Mouse (Mus musculus): ENCODE data around the gene Alg9. TPM values are rescaled to one million over a fixed set of nuclear protein-coding genes. Genes with fewer than 3 reads are reported as not detected.

Alg9 gene
- polyA plus RNA-seq, 1 experiment from 2014 or later = 19.8 TPM

- Histone ChIP-seq H3K27me3 (ENCODE audit: control insufficient read depth, insufficient read depth, low read length) (no peaks in the 10 kb centered on the region), H3K4me2 (replicated peaks; ENCODE audit: low read depth) (no peak overlapping the region), H3K36me3 (ENCODE audit: control insufficient read depth, insufficient read depth, low read length) (no peaks in the 10 kb centered on the region; the same call in 1 of the 2 replicates), H3K4me3 (ENCODE audit: low read depth, low read length) (no peak overlapping the region), H3K9ac (ENCODE audit: low read length) (no peak overlapping the region), H3K9me3 (ENCODE audit: control insufficient read depth, low read length) (no peaks in the 10 kb centered on the region), H3K4me1 (replicated peaks; ENCODE audit: control insufficient read depth, insufficient read depth) (no peaks in the 10 kb centered on the region), H3K27ac (replicated peaks) (no peak overlapping the region)
- WGBS = 84% methylated on average over 10 of the region's 10 CpGs
- DNase-seq (ENCODE audit: low spot score) (no peak), ATAC-seq (ENCODE audit: low FRiP score, low TSS enrichment) (no peak)
- TF ChIP-seq EP300 (optimal IDR thresholded peaks at IDR 0.05) = no peak
- TF ChIP-seq CTCF (IDR thresholded peaks at IDR 0.05; ENCODE audit: low read depth) = no peak
Observed at GRCm38 (mm10) chr9:50835068-50835705, 60.4 kb downstream of the Alg9 start.

DNA sequence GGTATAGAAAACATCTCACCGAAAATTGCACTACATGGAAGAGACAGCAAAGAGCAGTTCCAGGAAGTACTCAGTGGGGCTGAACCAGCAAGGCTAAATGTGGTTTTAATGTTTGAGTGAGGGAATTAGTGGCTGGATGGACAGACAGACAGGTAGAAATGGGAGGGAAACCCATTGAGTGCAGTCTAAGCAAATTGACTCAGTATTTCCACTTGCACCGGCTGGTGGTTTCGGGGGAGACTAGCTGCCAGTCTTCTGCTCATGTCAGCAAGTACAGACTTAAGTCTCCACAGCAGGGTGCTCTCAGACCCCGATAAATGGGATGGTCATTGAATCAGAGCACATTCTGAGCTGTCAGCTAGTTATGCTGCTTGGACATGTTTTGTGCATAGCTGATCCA lies 61.3 kb downstream of the Alg9 start:
- ATAC-seq (ENCODE audit: low FRiP score, low TSS enrichment) (no peak), DNase-seq (ENCODE audit: low spot score) (no peak)
- Histone ChIP-seq H3K9ac (ENCODE audit: low read length) (no peak overlapping the region), H3K36me3 (ENCODE audit: control insufficient read depth, insufficient read depth, low read length) (no peaks in the 10 kb centered on the region; the same call in 1 of the 2 replicates), H3K4me2 (replicated peaks; ENCODE audit: low read depth) (no peak overlapping the region), H3K9me3 (ENCODE audit: control insufficient read depth, low read length) (no peaks in the 10 kb centered on the region), H3K4me3 (ENCODE audit: low read depth, low read length) (no peak overlapping the region), H3K27me3 (ENCODE audit: control insufficient read depth, insufficient read depth, low read length) (no peaks in the 10 kb centered on the region), H3K4me1 (replicated peaks; ENCODE audit: control insufficient read depth, insufficient read depth) (no peaks in the 10 kb centered on the region), H3K27ac (replicated peaks) (no peak overlapping the region)
- TF ChIP-seq EP300 (optimal IDR thresholded peaks at IDR 0.05) = no peak
- TF ChIP-seq CTCF (IDR thresholded peaks at IDR 0.05; ENCODE audit: low read depth) = no peak
- 89% methylated on average over 4 of the region's 4 CpGs for WGBS

DNA sequence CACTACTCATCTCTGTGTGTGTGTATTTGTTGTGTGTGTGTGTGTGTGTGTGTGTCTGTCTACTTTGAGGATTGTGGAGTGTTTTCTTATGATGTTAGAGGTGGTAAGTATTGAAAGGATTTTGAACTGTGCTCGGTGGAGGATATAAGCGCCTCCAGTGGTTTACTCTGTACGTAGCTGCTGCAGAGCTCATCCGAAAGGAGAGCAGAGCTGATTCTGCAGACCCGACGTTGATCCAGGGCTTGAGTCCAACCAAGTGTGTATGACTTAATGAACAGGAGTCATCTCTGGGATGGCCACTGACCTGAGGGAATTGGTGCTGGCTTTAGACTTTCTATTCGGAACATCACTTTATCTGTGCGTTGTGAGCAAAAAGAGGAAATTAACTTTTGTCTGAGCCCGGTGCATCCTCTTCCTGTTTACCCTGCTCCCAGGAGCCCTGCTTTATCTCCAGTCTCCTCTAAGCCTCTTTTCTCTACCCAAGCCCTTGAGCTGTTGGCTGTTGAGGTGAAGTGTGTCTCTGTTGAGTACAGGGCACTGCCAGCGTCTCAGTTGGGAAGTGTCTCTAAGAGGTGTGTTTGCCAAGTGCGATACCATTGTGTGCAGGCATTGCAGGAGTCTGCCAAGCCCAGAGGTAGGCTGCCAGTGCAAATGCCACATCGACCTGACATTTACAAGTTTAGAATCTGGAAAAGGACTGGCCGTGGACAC lies 66.4 kb downstream of the Alg9 start:
- TF ChIP-seq CTCF (IDR thresholded peaks at IDR 0.05; ENCODE audit: low read depth) (no peak), EP300 (optimal IDR thresholded peaks at IDR 0.05) (no peak)
- H3K4me2 ChIP-seq (replicated peaks; ENCODE audit: low read depth) = no peak overlapping the region
- ATAC-seq (ENCODE audit: low FRiP score, low TSS enrichment) = 0 out of 2 replicates have a peak, but pooled peaks have one; percentile 6
- no peaks in the 10 kb centered on the region for H3K4me1 ChIP-seq (replicated peaks; ENCODE audit: control insufficient read depth, insufficient read depth)
- H3K4me3 ChIP-seq (ENCODE audit: low read depth, low read length) = no peak overlapping the region
- no peaks in the 10 kb centered on the region for H3K36me3 ChIP-seq (ENCODE audit: control insufficient read depth, insufficient read depth, low read length)
- no peaks in the 10 kb centered on the region for H3K9me3 ChIP-seq (ENCODE audit: control insufficient read depth, low read length)
- 73% methylated on average over 13 of the region's 13 CpGs for WGBS
- no peak overlapping the region for H3K27ac ChIP-seq (replicated peaks)
- H3K9ac ChIP-seq (ENCODE audit: low read length) = no peak overlapping the region
- no peak for DNase-seq (ENCODE audit: low spot score)
- H3K27me3 ChIP-seq (ENCODE audit: control insufficient read depth, insufficient read depth, low read length) = no peaks in the 10 kb centered on the region

DNA sequence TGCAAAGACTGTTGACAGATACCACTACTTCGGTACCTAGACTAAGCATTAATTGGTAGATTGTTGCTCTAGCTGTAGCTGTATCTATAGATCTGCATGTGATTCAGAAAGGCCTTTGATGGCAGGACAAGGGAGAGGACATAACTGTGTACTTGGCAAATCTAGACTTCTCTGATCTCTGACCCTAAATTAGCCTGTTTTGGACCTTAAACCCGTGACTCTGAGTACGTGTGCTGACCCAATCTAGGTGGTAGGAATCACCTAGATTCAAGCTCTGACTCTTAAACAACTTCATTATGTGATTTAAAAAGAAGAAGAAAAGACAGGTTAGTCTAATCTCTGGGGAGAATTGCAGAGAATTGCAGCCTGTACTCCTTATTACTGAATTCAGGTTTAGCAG lies 70.3 kb downstream of the Alg9 start, which contains the start of gene Ppp2r1b:
Ppp2r1b (plus strand) TSS at position 221 of the 400 bp plus-strand sequence.
- no peak within 1 kb of the TSS for H3K4me2 ChIP-seq (replicated peaks; ENCODE audit: low read depth)
- H3K9me3 ChIP-seq (ENCODE audit: control insufficient read depth, low read length) = no peaks in the 10 kb centered on the region
- WGBS = 91% methylated on average over 3 of the region's 3 CpGs
- no peak for TF ChIP-seq CTCF (IDR thresholded peaks at IDR 0.05; ENCODE audit: low read depth)
- no peak for TF ChIP-seq EP300 (optimal IDR thresholded peaks at IDR 0.05)
- H3K4me1 ChIP-seq (replicated peaks; ENCODE audit: control insufficient read depth, insufficient read depth) = no peaks in the 10 kb centered on the region
- H3K27ac ChIP-seq (replicated peaks) = no peak within 1 kb of the TSS
- no peak for ATAC-seq (ENCODE audit: low FRiP score, low TSS enrichment)
- H3K27me3 ChIP-seq (ENCODE audit: control insufficient read depth, insufficient read depth, low read length) = no peaks in the 10 kb centered on the region
- no peak within 1 kb of the TSS for H3K9ac ChIP-seq (ENCODE audit: low read length)
- H3K36me3 ChIP-seq (ENCODE audit: control insufficient read depth, insufficient read depth, low read length) = no peaks in the 10 kb centered on the region
- no peak for DNase-seq (ENCODE audit: low spot score)
- no peak within 1 kb of the TSS for H3K4me3 ChIP-seq (ENCODE audit: low read depth, low read length)

DNA sequence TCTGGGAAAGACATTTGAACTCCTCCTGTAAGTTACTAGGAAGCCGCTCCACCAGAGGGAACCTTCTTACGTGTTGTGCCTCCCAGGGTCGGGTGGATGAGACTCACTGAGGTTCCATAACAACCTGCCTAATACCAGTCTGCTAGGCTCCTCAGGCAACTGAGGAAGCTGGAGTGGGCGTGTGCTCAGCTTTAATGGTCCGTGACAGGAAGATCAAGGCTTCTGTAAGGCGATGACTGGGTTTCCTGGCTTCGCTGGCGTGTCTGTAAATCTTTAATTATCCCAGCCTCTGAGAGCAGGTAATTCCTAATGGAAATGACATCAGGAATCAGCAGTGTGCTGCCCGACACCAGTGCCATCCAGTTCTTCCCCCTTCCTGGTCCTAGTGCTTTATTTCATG lies 70.7 kb downstream of the Alg9 start:
- ATAC-seq (ENCODE audit: low FRiP score, low TSS enrichment) (no peak), DNase-seq (ENCODE audit: low spot score) (no peak)
- WGBS = 74% methylated on average over 9 of the region's 9 CpGs
- no peaks in the 10 kb centered on the region for H3K36me3 ChIP-seq (ENCODE audit: control insufficient read depth, insufficient read depth, low read length)
- H3K27me3 ChIP-seq (ENCODE audit: control insufficient read depth, insufficient read depth, low read length) = no peaks in the 10 kb centered on the region
- H3K4me3 ChIP-seq (ENCODE audit: low read depth, low read length) = no peak overlapping the region
- H3K9ac ChIP-seq (ENCODE audit: low read length) = no peak overlapping the region
- no peak overlapping the region for H3K4me2 ChIP-seq (replicated peaks; ENCODE audit: low read depth)
- no peak overlapping the region for H3K27ac ChIP-seq (replicated peaks)
- no peaks in the 10 kb centered on the region for H3K4me1 ChIP-seq (replicated peaks; ENCODE audit: control insufficient read depth, insufficient read depth)
- TF ChIP-seq CTCF (IDR thresholded peaks at IDR 0.05; ENCODE audit: low read depth) (no peak), EP300 (optimal IDR thresholded peaks at IDR 0.05) (no peak)
- H3K9me3 ChIP-seq (ENCODE audit: control insufficient read depth, low read length) = no peaks in the 10 kb centered on the region

DNA sequence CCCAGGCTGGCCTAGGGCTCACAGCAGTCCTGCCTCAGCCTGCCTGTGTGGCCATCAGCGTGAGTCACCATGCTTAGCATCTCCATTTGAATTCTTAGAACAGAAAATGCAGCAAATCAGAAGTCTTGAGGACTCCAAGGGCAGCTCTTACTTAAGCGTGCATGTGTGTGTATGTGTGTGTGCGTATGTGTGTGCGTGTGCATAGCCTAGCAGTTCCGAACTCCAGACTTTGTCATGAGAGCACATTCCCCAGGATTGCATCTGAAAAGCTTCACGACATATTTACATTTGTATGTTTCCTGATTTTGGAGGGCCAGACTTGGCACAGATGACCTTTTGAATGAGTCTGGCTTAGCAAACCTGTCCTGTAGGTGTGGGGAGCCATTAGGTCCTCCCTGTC lies 72.3 kb downstream of the Alg9 start:
- no peak for ATAC-seq (ENCODE audit: low FRiP score, low TSS enrichment)

More for the DNA sequence above, 72.3 kb downstream of the Alg9 start:
- H3K4me3 ChIP-seq (ENCODE audit: low read depth, low read length) = no peak overlapping the region
- H3K9ac ChIP-seq (ENCODE audit: low read length) = no peak overlapping the region
- 81% methylated on average over 6 of the region's 6 CpGs for WGBS
- DNase-seq (ENCODE audit: low spot score) = no peak
- no peak overlapping the region for H3K27ac ChIP-seq (replicated peaks)
- H3K27me3 ChIP-seq (ENCODE audit: control insufficient read depth, insufficient read depth, low read length) = no peaks in the 10 kb centered on the region
- no peaks in the 10 kb centered on the region for H3K9me3 ChIP-seq (ENCODE audit: control insufficient read depth, low read length)
- TF ChIP-seq CTCF (IDR thresholded peaks at IDR 0.05; ENCODE audit: low read depth) = no peak
- no peak for TF ChIP-seq EP300 (optimal IDR thresholded peaks at IDR 0.05)
- no peaks in the 10 kb centered on the region for H3K4me1 ChIP-seq (replicated peaks; ENCODE audit: control insufficient read depth, insufficient read depth)
- H3K4me2 ChIP-seq (replicated peaks; ENCODE audit: low read depth) = no peak overlapping the region
- no peaks in the 10 kb centered on the region for H3K36me3 ChIP-seq (ENCODE audit: control insufficient read depth, insufficient read depth, low read length)
